Mouse (Mus musculus): ENCODE results near the gene 1700030J22Rik. TPM values are rescaled to one million over a fixed set of nuclear protein-coding genes. Genes with fewer than 3 reads are reported as not detected.

Gene 1700030J22Rik
- polyA plus RNA-seq, 1 experiment: 176 TPM

- no peak overlapping the region for H3K4me3 ChIP-seq (ENCODE audit: control insufficient read depth, low read depth, low read length)
- no peak for TF ChIP-seq POLR2A (IDR thresholded peaks at IDR 0.05; ENCODE audit: control insufficient read depth, low read depth, low read length)
- no peak for TF ChIP-seq CTCF (IDR thresholded peaks at IDR 0.05; ENCODE audit: control insufficient read depth, insufficient read depth, insufficient replicate concordance, low read depth, low read length)
- no peaks in the 10 kb centered on the region for H3K27me3 ChIP-seq (ENCODE audit: control insufficient read depth, insufficient read depth, low read length)
- no peak overlapping the region for H3K27ac ChIP-seq (ENCODE audit: control insufficient read depth, insufficient read depth, low read depth, low read length)
- no peaks in the 10 kb centered on the region for H3K36me3 ChIP-seq (ENCODE audit: control insufficient read depth, insufficient read depth, low read length)
- no peaks in the 10 kb centered on the region for H3K4me1 ChIP-seq (ENCODE audit: control insufficient read depth, insufficient read depth, low read length)
These were observed 32.6 kb upstream of the 1700030J22Rik start for GRCm38 (mm10) chr8:117011366-117011765.

GRCm38 (mm10) chr8:116994016-116994716 lies 15.4 kb upstream of the 1700030J22Rik start:
- no peaks in the 10 kb centered on the region for H3K36me3 ChIP-seq (ENCODE audit: control insufficient read depth, insufficient read depth, low read length)
- H3K27me3 ChIP-seq (ENCODE audit: control insufficient read depth, insufficient read depth, low read length): no peaks in the 10 kb centered on the region
- TF ChIP-seq POLR2A (IDR thresholded peaks at IDR 0.05; ENCODE audit: control insufficient read depth, low read depth, low read length) (no peak), CTCF (IDR thresholded peaks at IDR 0.05; ENCODE audit: control insufficient read depth, insufficient read depth, insufficient replicate concordance, low read depth, low read length) (no peak)
- peak overlapping the region; percentile 45; the same call in 1 of the 2 replicates for H3K4me3 ChIP-seq (ENCODE audit: control insufficient read depth, low read depth, low read length)
- H3K4me1 ChIP-seq (ENCODE audit: control insufficient read depth, insufficient read depth, low read length): peaks cover 8% of the 10 kb centered on the region; the same call in 1 of the 2 replicates
- no peak overlapping the region for H3K27ac ChIP-seq (ENCODE audit: control insufficient read depth, insufficient read depth, low read depth, low read length)

GRCm38 (mm10) chr8:116993095-116993867 lies 14.5 kb upstream of the 1700030J22Rik start, which contains the start of gene Gcsh:
Gcsh (minus strand) TSS chr8:116993537.
- Histone ChIP-seq H3K4me3 (ENCODE audit: control insufficient read depth, low read depth, low read length) (peak within 1 kb of the TSS; percentile 90), H3K27ac (ENCODE audit: control insufficient read depth, insufficient read depth, low read depth, low read length) (peak within 1 kb of the TSS; percentile 76), H3K36me3 (ENCODE audit: control insufficient read depth, insufficient read depth, low read length) (no peaks in the 10 kb centered on the region), H3K4me1 (ENCODE audit: control insufficient read depth, insufficient read depth, low read length) (peaks cover 8% of the 10 kb centered on the region; the same call in 1 of the 2 replicates), H3K27me3 (ENCODE audit: control insufficient read depth, insufficient read depth, low read length) (no peaks in the 10 kb centered on the region)
- TF ChIP-seq CTCF (IDR thresholded peaks at IDR 0.05; ENCODE audit: control insufficient read depth, insufficient read depth, insufficient replicate concordance, low read depth, low read length) (no peak), POLR2A (IDR thresholded peaks at IDR 0.05; ENCODE audit: control insufficient read depth, low read depth, low read length) (peak; percentile 69; the same call in 1 of the 2 replicates)

- TF ChIP-seq CTCF (IDR thresholded peaks at IDR 0.05; ENCODE audit: control insufficient read depth, insufficient read depth, insufficient replicate concordance, low read depth, low read length): no peak
- TF ChIP-seq POLR2A (IDR thresholded peaks at IDR 0.05; ENCODE audit: control insufficient read depth, low read depth, low read length): no peak
- H3K4me3 ChIP-seq (ENCODE audit: control insufficient read depth, low read depth, low read length): peak overlapping the region; percentile 90
- no peak overlapping the region; the same call in 1 of the 2 replicates for H3K27ac ChIP-seq (ENCODE audit: control insufficient read depth, insufficient read depth, low read depth, low read length)
- no peaks in the 10 kb centered on the region for H3K27me3 ChIP-seq (ENCODE audit: control insufficient read depth, insufficient read depth, low read length)
- peaks cover 8% of the 10 kb centered on the region; the same call in 1 of the 2 replicates for H3K4me1 ChIP-seq (ENCODE audit: control insufficient read depth, insufficient read depth, low read length)
- H3K36me3 ChIP-seq (ENCODE audit: control insufficient read depth, insufficient read depth, low read length): no peaks in the 10 kb centered on the region
These were observed 13.6 kb upstream of the 1700030J22Rik start for GRCm38 (mm10) chr8:116992176-116992971.

- no peak overlapping the region for H3K4me3 ChIP-seq (ENCODE audit: control insufficient read depth, low read depth, low read length)
These were observed 12.5 kb upstream of the 1700030J22Rik start for GRCm38 (mm10) chr8:116991241-116991640.

GRCm38 (mm10) chr8:116989842-116990241 lies 11.1 kb upstream of the 1700030J22Rik start:
- peaks cover 8% of the 10 kb centered on the region; the same call in 1 of the 2 replicates for H3K4me1 ChIP-seq (ENCODE audit: control insufficient read depth, insufficient read depth, low read length)
- H3K36me3 ChIP-seq (ENCODE audit: control insufficient read depth, insufficient read depth, low read length): no peaks in the 10 kb centered on the region
- H3K4me3 ChIP-seq (ENCODE audit: control insufficient read depth, low read depth, low read length): no peak overlapping the region
- H3K27me3 ChIP-seq (ENCODE audit: control insufficient read depth, insufficient read depth, low read length): no peaks in the 10 kb centered on the region
- TF ChIP-seq CTCF (IDR thresholded peaks at IDR 0.05; ENCODE audit: control insufficient read depth, insufficient read depth, insufficient replicate concordance, low read depth, low read length) (no peak), POLR2A (IDR thresholded peaks at IDR 0.05; ENCODE audit: control insufficient read depth, low read depth, low read length) (no peak)
- no peak overlapping the region for H3K27ac ChIP-seq (ENCODE audit: control insufficient read depth, insufficient read depth, low read depth, low read length)

More at GRCm38 (mm10) chr8:116991241-116991640, 12.5 kb upstream of the 1700030J22Rik start:
- H3K27me3 ChIP-seq (ENCODE audit: control insufficient read depth, insufficient read depth, low read length): no peaks in the 10 kb centered on the region
- H3K36me3 ChIP-seq (ENCODE audit: control insufficient read depth, insufficient read depth, low read length): no peaks in the 10 kb centered on the region
- TF ChIP-seq CTCF (IDR thresholded peaks at IDR 0.05; ENCODE audit: control insufficient read depth, insufficient read depth, insufficient replicate concordance, low read depth, low read length): no peak
- no peak for TF ChIP-seq POLR2A (IDR thresholded peaks at IDR 0.05; ENCODE audit: control insufficient read depth, low read depth, low read length)
- H3K27ac ChIP-seq (ENCODE audit: control insufficient read depth, insufficient read depth, low read depth, low read length): no peak overlapping the region
- peaks cover 8% of the 10 kb centered on the region; the same call in 1 of the 2 replicates for H3K4me1 ChIP-seq (ENCODE audit: control insufficient read depth, insufficient read depth, low read length)
